Mouse (Mus musculus) erythroblast, embryonic 14.5 days (primary cell): ENCODE data around the gene Eprs.

Experiments
- GATA1 ChIP-seq: IDR thresholded peaks from 2 replicates; pipeline ENCODE4 v1.6.1; 2012; ENCODE audit warnings: low read length, inconsistent platforms, mixed read lengths
- TAL1 ChIP-seq: IDR thresholded peaks from 3 replicates; pipeline ENCODE4 v1.6.1; 2012; ENCODE audit warnings: low read length, inconsistent platforms, mixed read lengths

DNA sequence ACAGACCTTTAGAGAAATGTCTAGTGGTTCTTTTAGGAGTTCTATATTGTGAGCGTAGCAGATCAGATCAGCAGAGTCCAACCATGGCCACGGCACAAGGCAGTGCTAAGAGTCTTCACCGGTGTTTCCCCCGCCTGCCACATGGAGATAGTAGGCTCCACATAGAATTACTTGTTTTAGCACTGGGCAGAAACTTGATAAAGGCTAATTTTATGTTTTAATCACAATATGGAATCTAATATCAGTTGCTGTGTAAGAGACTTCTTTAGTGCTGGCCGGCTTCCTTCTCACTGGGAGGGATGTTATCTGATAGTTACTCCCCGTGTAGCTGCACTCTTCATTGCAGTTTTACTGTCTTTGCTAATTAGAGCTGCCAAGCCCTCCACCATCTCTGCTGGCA lies 70.3 kb downstream of the Eprs start:
- TF ChIP-seq GATA1, result no peak
- no peak for TF ChIP-seq TAL1
